Mouse (Mus musculus) layer of hippocampus, postnatal 10 days (tissue): Measurements from ENCODE around the gene H2afy2. TPM values are rescaled to one million over a fixed set of nuclear protein-coding genes. Genes with fewer than 3 reads are reported as not detected.
A peak's percentile ranks its signal among the peaks of the same experiment; 100 is the strongest.

Experiments used
- DNase-seq, 2 experiments: peaks; one replicate each; pipeline ENCODE4 v3.0.0; 2021; ENCODE audit warnings: low spot score in 2 of 2
- total RNA-seq, 2 experiments: library from RNA; stranded (reverse); gene quantifications; 2 replicates each; pipeline ENCODE4 v1.2.3; 2021

H2afy2 gene
- total RNA-seq, 2 experiments from 2014 or later: 36.8 to 37.1 TPM

DNA sequence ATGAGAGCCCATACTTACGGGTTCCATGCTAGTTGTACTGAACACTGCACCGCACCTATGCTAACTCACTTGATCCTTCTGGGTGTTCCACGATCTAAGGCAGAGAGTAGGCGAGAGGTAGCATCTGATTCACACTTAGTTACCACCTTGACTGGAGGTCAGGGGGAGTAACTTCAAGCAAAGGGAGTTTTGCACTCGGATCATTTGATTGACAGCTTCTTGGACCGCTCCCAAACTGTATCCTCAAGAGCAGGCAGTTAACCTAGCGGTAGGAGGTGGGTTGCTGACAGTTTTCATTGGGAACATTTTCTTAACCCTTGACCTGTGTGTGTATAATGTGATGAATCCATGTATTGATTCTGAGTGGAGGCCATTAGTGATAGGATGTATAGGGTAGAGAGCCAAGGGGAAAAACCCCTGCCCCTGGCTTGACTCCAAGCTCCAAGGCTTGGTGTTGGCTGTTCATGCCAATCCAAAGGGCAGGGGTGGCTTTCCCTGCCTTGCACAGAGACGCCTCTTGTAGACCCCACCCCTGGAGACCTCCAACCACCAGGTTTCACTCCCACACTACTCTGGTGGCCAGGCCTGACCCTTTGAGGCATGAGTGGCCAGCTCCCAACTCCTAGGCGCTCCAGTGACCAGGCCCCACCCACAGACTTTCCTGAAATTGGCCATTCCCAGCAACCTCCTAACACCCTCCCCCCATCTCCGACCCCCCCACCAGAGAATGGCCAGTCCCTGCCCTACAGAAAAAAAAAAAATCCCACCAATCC lies 3.8 kb upstream of the H2afy2 start:
- no peak for DNase-seq

DNA sequence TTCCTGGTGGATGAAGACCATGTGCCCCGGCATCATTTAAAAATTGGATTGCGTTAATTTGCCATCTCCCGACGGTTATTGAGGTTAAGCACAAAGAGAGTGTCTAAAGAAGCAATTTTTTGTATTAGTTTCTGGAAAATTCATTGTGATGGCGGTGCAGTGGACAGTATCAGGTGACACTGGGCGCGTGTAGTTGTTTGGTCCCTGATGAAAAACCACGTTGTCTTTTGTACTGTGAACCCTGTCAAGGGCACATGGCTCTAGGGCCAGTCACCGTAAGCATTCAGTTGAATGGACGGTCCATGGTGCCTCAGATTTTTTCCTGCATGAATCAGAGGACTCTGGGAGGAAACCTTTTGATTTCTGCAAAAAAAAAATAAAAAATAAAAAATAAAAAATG lies 467 bp upstream of the H2afy2 start:
- DNase-seq: no peak

DNA sequence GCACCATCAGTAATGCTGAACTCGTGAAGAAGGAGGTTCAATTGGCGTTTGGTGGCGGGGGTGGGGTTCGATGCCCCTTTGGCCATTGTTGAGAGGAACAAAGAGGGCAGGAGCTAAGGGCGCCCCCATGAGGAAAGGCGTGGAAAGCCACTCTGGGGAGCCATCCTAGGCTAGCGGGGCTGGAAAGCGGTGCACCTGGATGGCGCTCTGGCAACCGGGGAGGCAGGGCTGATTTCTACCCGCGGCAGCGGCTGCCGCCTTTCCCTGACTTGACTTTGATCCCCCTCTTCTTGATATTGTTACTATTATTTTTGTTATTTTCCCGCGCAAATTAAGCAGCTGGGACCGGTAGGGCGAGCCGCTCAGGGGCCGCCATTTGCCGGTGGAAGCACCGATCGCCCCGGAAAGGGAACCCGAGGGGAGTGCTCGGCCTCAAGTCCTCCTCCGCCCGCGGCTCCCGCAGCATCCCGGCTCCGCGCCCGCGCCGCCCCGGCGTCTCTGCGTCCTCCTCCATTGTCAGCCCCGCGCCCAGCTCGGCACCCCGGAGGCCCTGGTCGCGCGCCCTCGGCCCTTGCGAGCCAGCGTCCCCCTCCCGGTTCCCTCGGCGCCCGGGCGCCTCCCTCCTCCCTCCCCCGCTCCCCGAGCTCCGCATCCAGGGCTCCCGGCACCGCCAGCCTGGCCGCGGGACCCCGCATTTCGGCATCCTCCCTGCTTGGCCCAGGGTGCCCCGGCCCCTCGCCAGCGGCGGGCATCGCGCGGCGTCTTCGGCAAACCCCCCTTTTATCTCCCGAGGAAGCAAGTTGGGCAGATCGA lies 942 bp downstream of the H2afy2 start:
- DNase-seq: peak; percentile 72 to 79

DNA sequence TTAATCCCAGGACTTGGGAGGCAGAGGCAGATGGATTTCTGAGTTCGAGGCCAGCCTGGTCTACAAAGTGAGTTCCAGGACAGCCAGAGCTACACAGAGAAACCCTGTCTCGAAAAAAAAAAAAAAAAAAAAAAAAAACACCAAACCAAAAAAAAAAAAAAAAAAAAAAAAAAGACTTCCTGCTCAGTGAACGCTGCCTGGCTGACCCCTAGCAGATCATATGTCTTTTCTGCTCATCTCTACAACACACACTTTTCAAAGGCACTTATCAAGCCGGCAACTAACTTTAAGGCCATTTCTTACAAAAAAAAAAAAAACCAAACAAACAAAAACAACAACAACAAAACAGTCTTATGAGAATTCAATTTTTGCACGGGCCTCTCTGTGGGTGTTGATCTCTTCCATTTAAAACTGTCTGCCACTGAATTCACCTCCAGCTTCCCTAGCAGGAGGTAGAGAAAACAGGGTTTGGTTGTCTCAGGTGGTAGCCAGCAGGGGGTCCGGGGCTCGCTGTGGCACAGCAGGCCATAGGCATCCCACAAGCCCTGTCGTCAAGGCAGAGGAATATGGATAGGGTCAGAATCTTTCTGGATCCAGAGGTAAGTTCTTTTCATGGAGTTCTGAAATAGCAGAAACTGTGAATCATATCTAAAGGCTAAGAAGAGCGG lies 2.4 kb downstream of the H2afy2 start:
- no peak for DNase-seq

DNA sequence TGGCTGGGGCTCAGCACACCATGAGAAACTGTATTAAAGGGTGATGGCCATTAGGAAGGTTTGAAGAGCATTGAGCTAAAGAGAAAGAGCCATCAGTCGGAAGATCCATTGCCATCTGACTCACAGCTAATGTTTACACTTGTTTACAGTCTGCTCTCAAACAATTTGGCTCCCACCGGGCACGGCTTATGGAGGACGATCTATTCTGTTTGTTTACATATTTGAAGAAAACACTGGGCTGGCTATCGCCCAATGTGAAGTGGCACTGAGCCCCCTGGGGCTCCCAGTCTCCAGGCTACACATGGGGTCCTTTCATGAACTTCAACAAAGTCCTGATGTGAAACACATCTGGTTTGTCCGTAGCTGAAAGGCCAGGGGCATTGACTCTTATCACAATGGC lies 17.1 kb downstream of the H2afy2 start:
- no peak for DNase-seq

DNA sequence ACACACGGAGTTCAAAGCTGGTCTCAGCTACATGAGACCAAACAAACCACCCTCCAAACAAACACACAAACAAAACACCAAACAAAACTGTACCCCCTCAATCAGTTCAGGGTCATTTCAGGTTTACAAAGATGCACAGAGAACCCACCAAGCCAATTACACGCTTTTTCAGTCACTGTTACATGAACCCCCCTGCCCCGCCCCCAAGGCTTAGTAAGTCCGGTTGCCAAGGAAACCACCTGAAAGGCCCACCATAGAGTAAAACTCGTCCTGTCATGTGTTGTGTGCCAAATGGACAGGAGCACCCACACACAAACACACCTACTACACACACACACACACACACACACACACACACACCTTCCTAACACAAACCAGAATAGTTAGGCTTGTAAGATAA lies 18.4 kb downstream of the H2afy2 start:
- no peak for DNase-seq

DNA sequence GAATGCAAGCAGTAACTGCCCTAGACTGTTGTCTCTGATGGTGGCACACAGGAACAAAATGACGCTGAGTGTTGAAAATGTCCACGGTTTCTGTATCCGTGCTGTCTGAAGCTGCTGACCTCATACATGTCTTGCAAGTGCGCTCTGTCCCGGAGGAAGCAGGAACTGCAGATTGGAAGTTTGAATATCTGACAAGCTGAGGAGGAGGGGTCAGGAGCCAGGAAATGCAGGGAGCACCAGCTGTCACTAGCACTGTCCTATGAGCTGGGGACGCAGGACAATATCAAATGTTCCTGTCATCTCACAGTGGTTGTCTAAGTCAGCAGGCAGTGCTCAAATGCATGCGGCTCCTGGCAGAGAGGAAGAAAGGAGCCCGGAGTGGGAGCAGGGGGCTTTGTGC lies 19.3 kb downstream of the H2afy2 start:
- DNase-seq: no peak

DNA sequence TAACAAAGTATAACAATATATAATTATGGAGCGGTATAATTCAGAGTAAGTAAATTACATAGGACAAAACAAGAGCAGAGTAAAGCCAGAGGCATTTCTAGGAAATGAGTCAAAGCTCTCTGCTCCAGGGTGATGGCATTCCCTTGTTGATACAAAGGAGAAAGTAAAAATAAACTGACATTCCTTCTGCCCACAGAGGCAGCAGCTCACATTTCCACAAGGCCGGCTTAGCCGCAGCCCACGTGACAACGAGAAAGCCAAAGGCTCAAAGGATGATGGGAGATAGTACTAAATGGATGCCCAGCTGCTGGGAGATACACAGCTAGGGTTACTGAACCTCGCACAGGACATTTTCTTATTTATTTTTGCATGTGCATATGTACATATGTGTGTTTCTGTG lies 24.1 kb downstream of the H2afy2 start:
- DNase-seq: no peak

DNA sequence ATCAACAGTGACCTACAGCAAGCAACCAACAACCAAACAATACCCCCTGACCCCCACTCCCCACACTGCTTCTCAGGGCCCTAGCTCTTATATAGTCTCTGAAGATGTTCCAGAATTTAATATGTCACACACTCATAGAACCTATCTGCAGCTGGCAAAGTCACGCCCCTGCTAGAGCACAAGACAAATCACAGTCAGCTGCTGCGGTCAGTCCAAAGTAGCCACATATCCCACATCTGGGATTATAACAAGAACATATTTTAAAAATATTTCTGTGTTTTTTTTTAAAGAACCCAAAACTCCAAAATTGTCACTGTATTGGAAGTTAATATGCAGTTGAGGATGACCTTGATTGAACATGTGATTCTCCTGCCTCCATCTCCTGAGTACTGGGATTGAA lies 25.0 kb downstream of the H2afy2 start:
- no peak for DNase-seq

DNA sequence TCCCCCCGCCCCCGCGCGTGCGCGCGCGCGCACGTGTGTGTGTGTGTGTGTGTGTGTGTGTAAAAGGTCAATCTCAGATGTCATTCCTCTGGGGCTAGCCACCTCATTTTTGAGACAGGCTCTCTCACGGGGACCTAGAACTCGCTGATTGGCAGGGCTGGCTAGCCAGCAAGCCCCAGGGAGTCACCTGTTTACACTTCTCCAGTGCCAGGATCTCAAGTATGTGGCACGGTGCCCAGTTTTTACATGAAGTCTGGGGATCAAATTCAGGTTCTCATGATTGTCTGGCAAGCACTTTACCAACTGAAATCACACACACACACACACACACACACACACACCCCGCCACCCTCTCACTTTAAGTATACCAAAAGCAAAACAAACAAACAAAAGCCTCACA lies 26.9 kb downstream of the H2afy2 start:
- no peak for DNase-seq

DNA sequence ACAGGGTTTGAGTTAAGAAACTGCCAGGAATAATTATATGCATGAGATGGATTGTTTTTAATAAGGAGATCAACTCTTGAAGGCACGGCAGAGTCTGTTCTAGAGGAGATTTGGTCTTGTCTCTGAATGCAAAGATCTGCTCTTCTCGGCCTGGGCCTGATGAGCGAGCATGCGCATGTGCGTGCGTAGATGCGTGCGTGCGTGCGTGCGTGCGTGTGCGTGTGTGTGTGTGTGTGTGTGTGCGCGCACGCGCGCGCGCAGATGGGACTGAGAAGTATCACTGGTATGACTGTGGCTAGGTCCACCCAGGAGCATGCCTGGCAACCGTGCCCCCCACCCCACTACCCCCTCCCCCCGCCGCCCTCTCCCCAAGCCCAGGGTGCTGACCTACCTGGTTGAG lies 30.9 kb downstream of the H2afy2 start:
- no peak for DNase-seq

DNA sequence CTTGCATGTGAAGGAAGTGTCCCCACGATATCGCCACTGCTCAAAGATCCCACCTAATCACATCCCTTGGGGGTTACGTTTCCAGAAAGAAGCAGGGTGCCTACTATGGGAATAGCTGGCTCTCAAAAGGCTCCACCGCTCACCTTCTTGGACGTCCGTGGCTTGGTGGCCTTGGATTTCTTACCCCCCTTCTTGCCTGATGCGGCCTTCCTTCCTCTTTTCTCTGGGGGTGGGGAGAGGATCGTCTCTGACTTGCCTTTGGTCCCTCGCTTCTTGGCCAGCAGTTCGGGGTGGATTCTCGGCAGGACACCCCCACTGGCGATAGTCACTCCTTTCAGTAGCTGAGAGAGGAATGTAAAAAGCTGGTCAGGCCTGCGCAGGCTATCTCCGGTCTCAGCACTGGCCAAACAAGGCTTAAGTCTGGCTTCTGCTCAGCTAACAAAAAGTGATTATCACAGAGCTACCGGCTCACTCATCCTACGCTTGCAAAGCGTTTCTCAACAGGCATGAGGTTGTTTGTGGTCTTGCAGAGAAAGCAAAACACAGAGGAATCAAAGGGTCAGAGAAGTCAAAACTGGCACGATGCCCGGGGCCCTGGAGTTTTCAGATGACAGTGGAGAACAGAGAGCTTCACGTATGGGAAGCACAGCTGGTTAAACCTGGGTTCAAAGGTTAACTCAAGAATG lies 32.3 kb downstream of the H2afy2 start:
- DNase-seq: no peak

DNA sequence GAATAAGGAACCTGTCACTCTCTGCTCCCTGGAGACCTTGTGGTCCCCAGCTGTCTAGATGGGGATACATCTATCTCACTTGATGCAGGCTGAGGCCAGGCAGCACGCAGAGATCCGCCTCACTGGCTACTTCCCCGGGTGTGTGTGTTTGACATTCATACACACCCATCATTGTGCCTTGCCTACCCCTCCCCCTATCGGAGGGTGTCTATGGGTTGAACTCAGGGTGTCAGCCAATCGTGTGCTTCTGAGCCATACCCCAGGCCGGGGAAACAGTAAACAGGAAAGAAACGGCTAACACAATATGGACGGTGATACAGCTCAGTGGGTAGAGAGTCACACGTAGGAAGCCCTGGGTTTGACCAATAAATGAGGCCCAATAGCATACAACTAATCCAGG lies 33.9 kb downstream of the H2afy2 start:
- DNase-seq: no peak

DNA sequence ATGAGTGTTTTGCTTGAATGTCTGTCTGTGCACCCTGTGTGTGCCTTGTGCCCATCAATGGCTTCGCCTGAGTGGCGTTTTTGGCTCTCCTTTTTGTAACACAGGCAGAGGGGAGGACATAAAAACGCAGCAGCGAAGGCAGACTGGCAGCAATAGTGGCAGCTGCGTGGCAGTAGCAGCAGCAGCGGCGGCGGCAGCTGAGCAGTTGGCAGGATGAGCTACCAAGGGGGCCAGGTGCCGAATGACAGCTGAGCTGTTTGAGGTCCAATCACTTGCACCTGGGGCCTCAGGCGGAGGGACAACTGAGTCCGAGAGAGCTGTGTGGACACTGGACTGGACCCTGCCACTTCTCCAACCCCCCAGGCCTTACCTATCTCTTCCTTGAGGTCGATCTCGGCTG lies 36.6 kb downstream of the H2afy2 start:
- no peak for DNase-seq

DNA sequence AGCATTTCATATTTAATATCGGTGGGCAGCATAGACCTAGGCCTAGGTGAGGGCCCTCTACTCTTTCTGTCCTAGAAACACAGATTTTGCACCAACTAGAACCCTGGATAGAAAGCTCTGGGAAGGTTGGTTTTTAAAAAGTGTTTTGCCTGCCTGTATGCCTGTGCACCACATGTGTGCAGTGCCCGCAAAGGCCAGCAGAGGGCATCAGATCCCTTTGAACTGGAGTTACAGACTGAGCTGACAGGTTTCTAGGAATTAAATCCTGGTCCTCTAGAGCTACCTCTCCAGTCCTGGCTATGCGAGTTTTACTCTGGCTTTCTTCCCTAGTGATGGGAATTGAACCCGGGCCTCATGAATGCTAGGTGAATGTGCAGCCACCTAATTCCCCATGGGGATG lies 38.8 kb downstream of the H2afy2 start:
- DNase-seq: peak in 1 of 2 experiments; percentile 45

DNA sequence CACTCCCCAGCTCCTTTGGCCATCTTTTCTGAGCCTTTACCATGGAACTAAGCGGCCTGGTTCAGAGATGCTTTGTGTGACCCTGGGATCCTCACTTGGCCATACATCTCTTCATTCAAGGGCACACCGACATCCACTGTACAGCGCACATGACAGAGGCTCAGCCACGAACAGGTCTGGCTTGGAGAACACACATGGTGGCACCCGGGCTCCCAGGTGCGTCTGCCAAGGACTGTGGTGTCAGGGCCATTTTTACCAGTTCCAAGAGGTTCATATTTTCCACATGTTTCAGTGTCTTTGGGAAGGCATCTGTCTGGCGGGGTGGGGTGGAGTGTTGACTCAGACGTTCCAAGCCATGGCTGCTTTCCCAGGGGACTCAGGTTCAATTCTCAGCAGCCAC lies 41.6 kb downstream of the H2afy2 start:
- no peak for DNase-seq

DNA sequence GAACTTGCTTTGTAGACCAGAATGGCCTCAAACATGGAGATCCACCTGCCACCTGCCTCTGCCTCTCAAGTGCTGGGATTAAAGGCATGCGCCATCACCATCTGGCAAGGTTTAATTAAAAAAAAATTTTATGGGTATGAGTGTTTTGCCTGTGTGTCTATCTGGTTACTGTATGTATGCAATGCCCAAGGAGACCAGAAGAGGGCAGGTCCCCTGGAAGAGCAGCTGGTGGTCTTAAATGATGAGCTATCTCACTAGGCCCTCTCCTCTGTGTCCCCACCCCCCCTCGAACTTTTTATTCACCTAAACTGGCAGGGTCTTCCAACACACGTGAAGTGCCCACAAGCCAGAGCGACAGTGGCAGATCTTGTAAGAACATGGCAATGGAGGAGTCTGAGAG lies 42.1 kb downstream of the H2afy2 start:
- DNase-seq: no peak

DNA sequence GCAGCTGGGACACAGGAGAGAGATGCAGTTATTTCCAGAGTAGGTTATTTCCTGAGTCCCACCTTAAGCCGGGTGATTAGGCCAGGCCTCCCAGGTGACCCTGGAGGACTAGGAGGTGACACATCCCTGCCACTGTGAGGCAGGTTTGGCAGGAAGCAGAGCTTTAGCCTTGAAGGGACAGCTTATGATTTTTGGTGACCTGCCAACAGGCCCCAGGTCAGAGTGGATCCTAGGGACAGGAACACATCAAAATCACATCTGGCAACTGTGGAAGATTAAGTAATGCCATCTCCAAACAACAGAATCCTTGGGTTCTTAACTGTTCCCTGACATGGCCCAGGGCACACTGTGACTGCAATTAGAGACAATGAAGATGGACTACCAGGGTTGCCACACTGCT lies 42.6 kb downstream of the H2afy2 start:
- no peak for DNase-seq

DNA sequence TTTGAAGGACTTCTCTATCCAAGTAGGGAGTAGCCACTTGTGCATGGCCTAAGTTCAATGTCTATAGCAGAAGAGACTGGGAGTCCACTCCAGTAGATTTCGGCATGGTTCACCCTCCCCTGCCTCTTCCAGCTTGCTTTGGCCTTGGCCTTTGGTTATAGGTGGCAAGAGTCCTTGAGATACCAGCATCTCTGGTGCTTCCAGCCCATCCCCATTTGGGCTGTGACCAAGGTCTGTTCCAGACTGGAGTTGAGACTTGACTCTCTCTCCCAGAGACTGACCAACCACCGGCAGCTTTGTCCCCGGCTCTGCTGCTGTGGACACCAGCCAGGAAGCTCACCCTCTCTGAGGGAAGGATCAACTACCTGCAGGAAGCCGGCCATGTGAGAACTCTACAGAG lies 45.8 kb downstream of the H2afy2 start:
- no peak for DNase-seq

DNA sequence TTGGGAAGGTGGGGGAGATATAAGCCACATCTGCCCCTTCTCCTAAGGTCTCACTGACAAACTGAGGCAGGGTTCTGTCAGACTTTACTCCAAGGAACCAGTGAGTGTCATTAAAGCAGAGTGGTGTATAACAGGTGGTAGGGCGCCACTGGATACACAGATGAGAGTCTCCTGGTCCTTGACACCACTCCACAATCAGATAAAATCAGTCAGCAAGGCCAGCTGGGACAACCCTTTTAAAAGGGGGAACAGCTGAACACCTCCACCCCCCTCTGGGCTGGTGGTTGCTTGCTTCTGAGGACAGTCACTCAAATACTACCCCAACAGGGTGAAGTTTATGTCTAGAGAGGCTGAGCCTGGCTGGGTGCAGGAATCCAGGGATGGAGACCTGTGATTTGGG lies 46.4 kb downstream of the H2afy2 start:
- no peak for DNase-seq

DNA sequence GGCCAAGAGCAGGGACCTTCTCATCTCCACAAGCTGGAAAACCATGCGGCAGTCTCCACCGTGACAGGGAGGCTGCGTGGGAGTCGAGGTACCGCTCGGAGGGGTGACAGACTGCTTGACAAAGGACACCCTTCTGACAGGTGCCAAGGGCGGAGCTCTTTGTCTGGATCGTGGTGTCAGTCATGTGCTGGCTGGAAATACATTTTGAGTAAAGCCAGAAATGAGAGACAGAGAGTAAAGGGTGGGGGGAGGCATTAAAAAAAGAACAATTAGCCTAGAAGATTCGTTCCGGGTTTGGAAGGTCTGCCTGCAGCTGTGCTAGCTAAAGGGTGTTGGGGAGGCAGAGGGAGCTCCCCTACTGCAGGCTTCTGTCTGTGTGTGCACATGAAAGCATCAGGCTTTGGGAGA lies 47.3 kb downstream of the H2afy2 start:
- DNase-seq: peak in 1 of 2 experiments; percentile 27

DNA sequence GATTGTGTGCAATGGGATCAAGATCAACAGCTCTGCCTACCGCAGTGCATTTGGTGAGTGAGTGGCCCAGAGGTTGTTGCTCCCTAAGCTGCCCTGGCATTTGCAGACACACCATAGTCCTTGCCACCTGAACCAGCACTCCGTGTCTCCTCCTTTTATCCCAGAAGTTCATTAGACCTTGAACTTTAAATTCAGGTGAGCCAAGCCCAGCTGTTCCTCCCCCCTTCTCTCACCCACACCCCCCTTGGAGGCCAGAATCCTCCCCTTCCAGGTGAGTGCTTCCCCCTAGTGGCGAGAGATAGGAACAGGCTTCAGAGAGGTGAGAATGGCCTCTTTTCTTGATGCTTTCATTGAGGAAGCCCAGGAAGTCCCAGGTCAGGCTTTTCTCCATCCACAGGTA lies 49.6 kb downstream of the H2afy2 start:
- no peak for DNase-seq
